ENCODE assay signal across 12 mouse cellular contexts in the genomic region with DNA sequence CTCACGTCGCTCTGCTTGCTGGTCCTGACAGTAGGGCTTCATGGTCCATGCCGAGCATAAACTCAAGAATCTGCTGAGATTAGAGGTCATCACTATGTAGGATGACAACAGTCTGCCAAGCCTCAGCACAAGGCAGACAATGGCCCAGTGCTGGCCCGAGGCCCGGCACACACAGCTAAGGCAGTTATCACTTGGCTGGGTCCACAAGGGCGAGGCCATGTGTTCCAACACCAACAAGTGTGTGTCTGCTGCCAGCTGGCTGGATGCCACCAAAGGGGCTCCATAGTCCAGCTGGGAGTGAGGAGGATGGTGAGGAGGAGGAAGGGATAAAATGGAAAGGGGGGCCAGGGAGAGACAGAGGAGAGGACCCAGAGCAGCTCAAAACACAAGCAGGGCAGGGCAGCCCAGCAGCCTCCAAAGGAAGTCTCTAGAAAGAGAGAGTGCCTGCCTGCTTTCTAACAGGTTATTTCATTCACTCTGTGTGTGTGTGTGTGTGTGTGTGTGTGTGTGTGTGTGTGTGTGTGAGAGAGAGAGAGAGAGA. TPM values are rescaled to one million over a fixed set of nuclear protein-coding genes. Genes with fewer than 3 reads are reported as not detected.
DNase-seq lines count a peak whose midpoint lies in the region; ATAC-seq and TF ChIP-seq lines count a peak whose summit lies in the region.
"Had no signal": no experiment of that assay in that cellular context is flagged by ENCODE, and none has a peak within 500 bp of the region (broad histone marks: within the 10 kb centered on the region; RNA-seq: fewer than 3 reads in every experiment).

No protein-coding gene starts in this region.

- TF ChIP-seq CTCF in layer of hippocampus, adult 2 months (conservative IDR thresholded peaks at IDR 0.05) = no peak

- no peaks in the 10 kb centered on the region for H3K36me3 ChIP-seq in forebrain, embryonic 14.5 days (ENCODE audit: control insufficient read depth, insufficient read depth, low read length)
- no peaks in the 10 kb centered on the region for H3K36me3 ChIP-seq in forebrain, embryonic 12.5 days (replicated peaks)
- no peaks in the 10 kb centered on the region for H3K36me3 ChIP-seq in midbrain, embryonic 16.5 days (ENCODE audit: control insufficient read depth, insufficient read depth, low read length)
- no peaks in the 10 kb centered on the region for H3K36me3 ChIP-seq in midbrain, embryonic 15.5 days (replicated peaks)
- no peaks in the 10 kb centered on the region for H3K36me3 ChIP-seq in heart, embryonic 16.5 days (ENCODE audit: control insufficient read depth, insufficient read depth)
- H3K36me3 ChIP-seq in stomach, embryonic 14.5 days (ENCODE audit: control insufficient read depth, insufficient read depth, low read length) = no peaks in the 10 kb centered on the region
- H3K36me3 ChIP-seq: limb, embryonic 12.5 days had no signal

- no peak overlapping the region for H3K9ac ChIP-seq in forebrain, embryonic 14.5 days (ENCODE audit: low read length)
- no peak overlapping the region for H3K9ac ChIP-seq in forebrain, embryonic 12.5 days
- no peak overlapping the region for H3K9ac ChIP-seq in midbrain, embryonic 16.5 days (ENCODE audit: low read depth, low read length)
- H3K9ac ChIP-seq in midbrain, embryonic 15.5 days = no peak overlapping the region
- H3K9ac ChIP-seq in heart, embryonic 16.5 days (ENCODE audit: low read length) = no peak overlapping the region
- no peak overlapping the region for H3K9ac ChIP-seq in stomach, embryonic 14.5 days (replicated peaks; ENCODE audit: low read depth, low read length)
- H3K9ac ChIP-seq: limb, embryonic 12.5 days had no signal

- 42% methylated on average over 6 of the region's 6 CpGs for WGBS in forebrain, embryonic 14.5 days
- 79% methylated on average over 6 of the region's 6 CpGs for WGBS in forebrain, embryonic 12.5 days
- 67% methylated on average over 6 of the region's 6 CpGs for WGBS in midbrain, embryonic 16.5 days
- WGBS in midbrain, embryonic 15.5 days = 69% methylated on average over 6 of the region's 6 CpGs
- WGBS in heart, embryonic 16.5 days = 35% methylated on average over 6 of the region's 6 CpGs
- 64% methylated on average over 6 of the region's 6 CpGs for WGBS in stomach, embryonic 14.5 days

- H3K27ac ChIP-seq in forebrain, embryonic 14.5 days (ENCODE audit: low read depth, low read length) = no peak overlapping the region
- no peak overlapping the region for H3K27ac ChIP-seq in forebrain, embryonic 12.5 days
- no peak overlapping the region for H3K27ac ChIP-seq in midbrain, embryonic 16.5 days (ENCODE audit: low read length)
- no peak overlapping the region for H3K27ac ChIP-seq in midbrain, embryonic 15.5 days
- H3K27ac ChIP-seq in heart, embryonic 16.5 days (ENCODE audit: low read length) = no peak overlapping the region
- H3K27ac ChIP-seq in stomach, embryonic 14.5 days (ENCODE audit: low read length) = no peak overlapping the region
- H3K27ac ChIP-seq in layer of hippocampus, adult 2 months = no peak overlapping the region
- H3K27ac ChIP-seq: limb, embryonic 12.5 days had no signal

- H3K4me1 ChIP-seq in forebrain, embryonic 14.5 days (ENCODE audit: control insufficient read depth, insufficient read depth, low read length) = peaks cover 6% of the 10 kb centered on the region; the same call in 1 of the 2 replicates
- H3K4me1 ChIP-seq in forebrain, embryonic 12.5 days = peaks cover 8% of the 10 kb centered on the region
- peaks cover 7% of the 10 kb centered on the region for H3K4me1 ChIP-seq in midbrain, embryonic 16.5 days (ENCODE audit: control insufficient read depth, insufficient read depth, low read length)
- peaks cover 11% of the 10 kb centered on the region; the same call in 1 of the 2 replicates for H3K4me1 ChIP-seq in midbrain, embryonic 15.5 days
- peaks cover 6% of the 10 kb centered on the region; the same call in 1 of the 2 replicates for H3K4me1 ChIP-seq in heart, embryonic 16.5 days (ENCODE audit: control insufficient read depth, insufficient read depth, low read length)
- H3K4me1 ChIP-seq in stomach, embryonic 14.5 days (ENCODE audit: control insufficient read depth, insufficient read depth, low read length) = no peaks in the 10 kb centered on the region
- H3K4me1 ChIP-seq: limb, embryonic 12.5 days had no signal

- no peak overlapping the region for H3K4me3 ChIP-seq in forebrain, embryonic 14.5 days (ENCODE audit: low read depth, low read length)
- H3K4me3 ChIP-seq in forebrain, embryonic 12.5 days (replicated peaks) = no peak overlapping the region
- no peak overlapping the region for H3K4me3 ChIP-seq in midbrain, embryonic 16.5 days (ENCODE audit: low read depth, low read length)
- no peak overlapping the region for H3K4me3 ChIP-seq in midbrain, embryonic 15.5 days
- no peak overlapping the region for H3K4me3 ChIP-seq in heart, embryonic 16.5 days (ENCODE audit: low read length)
- no peak overlapping the region for H3K4me3 ChIP-seq in stomach, embryonic 14.5 days (ENCODE audit: low read depth, low read length)
- no peak overlapping the region for H3K4me3 ChIP-seq in layer of hippocampus, adult 2 months
- H3K4me3 ChIP-seq: limb, embryonic 12.5 days; myocyte had no signal

- peak; percentile 81 for ATAC-seq in forebrain, embryonic 14.5 days
- ATAC-seq in forebrain, embryonic 12.5 days (ENCODE audit: low FRiP score) = no peak
- ATAC-seq in midbrain, embryonic 16.5 days = peak; percentile 39; the same call in 1 of the 2 replicates
- no peak for ATAC-seq in midbrain, embryonic 15.5 days (replicated peaks)
- peak; percentile 96 for ATAC-seq in heart, embryonic 16.5 days (replicated peaks; ENCODE audit: extremely low read depth, insufficient read depth, low FRiP score)
- 0 out of 2 replicates have a peak, but pooled peaks have one; percentile 14 for ATAC-seq in stomach, embryonic 14.5 days (ENCODE audit: insufficient number of reproducible peaks, insufficient read depth, low FRiP score, low read depth)
- ATAC-seq in inflammation-experienced regulatory T-cells, adult 6 months = no peak

- H3K9me3 ChIP-seq in forebrain, embryonic 14.5 days (replicated peaks; ENCODE audit: control insufficient read depth, low read length) = no peaks in the 10 kb centered on the region
- H3K9me3 ChIP-seq in forebrain, embryonic 12.5 days = no peaks in the 10 kb centered on the region
- no peaks in the 10 kb centered on the region for H3K9me3 ChIP-seq in midbrain, embryonic 16.5 days (replicated peaks; ENCODE audit: control insufficient read depth, low read length, poor library complexity, severe bottlenecking)
- H3K9me3 ChIP-seq in midbrain, embryonic 15.5 days = no peaks in the 10 kb centered on the region
- H3K9me3 ChIP-seq in heart, embryonic 16.5 days (replicated peaks; ENCODE audit: control insufficient read depth, low read length) = no peaks in the 10 kb centered on the region
- H3K9me3 ChIP-seq in stomach, embryonic 14.5 days (ENCODE audit: control insufficient read depth, low read depth, low read length) = no peaks in the 10 kb centered on the region
- H3K9me3 ChIP-seq: limb, embryonic 12.5 days had no signal

- no peak overlapping the region for H3K4me2 ChIP-seq in forebrain, embryonic 14.5 days (ENCODE audit: low read length)
- no peak overlapping the region for H3K4me2 ChIP-seq in forebrain, embryonic 12.5 days
- H3K4me2 ChIP-seq in midbrain, embryonic 16.5 days (ENCODE audit: low read length) = no peak overlapping the region
- no peak overlapping the region for H3K4me2 ChIP-seq in midbrain, embryonic 15.5 days
- no peak overlapping the region for H3K4me2 ChIP-seq in heart, embryonic 16.5 days (ENCODE audit: low read depth, low read length)
- H3K4me2 ChIP-seq in stomach, embryonic 14.5 days (replicated peaks; ENCODE audit: low read depth, low read length) = no peak overlapping the region
- H3K4me2 ChIP-seq: limb, embryonic 12.5 days had no signal

- peak; percentile 85 for DNase-seq in forebrain, embryonic 14.5 days (ENCODE audit: low spot score)
- no peak for DNase-seq in layer of hippocampus, adult 2 months (ENCODE audit: low spot score in 2 of 2)
- DNase-seq: kidney, adult 2 months; thymus, adult 18-20 months had no signal

- H3K27me3 ChIP-seq in forebrain, embryonic 14.5 days (replicated peaks; ENCODE audit: control insufficient read depth, insufficient read depth, low read length) = no peaks in the 10 kb centered on the region
- H3K27me3 ChIP-seq in forebrain, embryonic 12.5 days = no peaks in the 10 kb centered on the region; the same call in 1 of the 2 replicates
- no peaks in the 10 kb centered on the region for H3K27me3 ChIP-seq in midbrain, embryonic 16.5 days (ENCODE audit: control insufficient read depth, insufficient read depth, low read depth, low read length)
- no peaks in the 10 kb centered on the region for H3K27me3 ChIP-seq in midbrain, embryonic 15.5 days (replicated peaks)
- peaks cover 2% of the 10 kb centered on the region for H3K27me3 ChIP-seq in heart, embryonic 16.5 days (ENCODE audit: control insufficient read depth, insufficient read depth, low read length)
- no peaks in the 10 kb centered on the region for H3K27me3 ChIP-seq in stomach, embryonic 14.5 days (ENCODE audit: control insufficient read depth, insufficient read depth, low read length)
- H3K27me3 ChIP-seq: limb, embryonic 12.5 days had no signal

RNA-seq across cellular contexts. Expression of gene Rimbp2, which starts 17.9 kb away (rescaled TPM):
- polyA plus RNA-seq in forebrain, embryonic 14.5 days (2014; fragmentation: Nextera tagmentation; extraction: Ambion mirVana) = 2.2 and 3.4 TPM in 2 replicates
- 1.00 and 1.3 TPM in 2 replicates for polyA plus RNA-seq in forebrain, embryonic 12.5 days (2016; fragmentation: Nextera tagmentation; extraction: Ambion mirVana)
- polyA plus RNA-seq in midbrain, embryonic 16.5 days (2015; fragmentation: Nextera tagmentation; extraction: Ambion mirVana) = 6.2 and 6.8 TPM in 2 replicates
- 6.2 and 6.8 TPM in 2 replicates for polyA plus RNA-seq in midbrain, embryonic 15.5 days (2015; fragmentation: Nextera tagmentation; extraction: Ambion mirVana)
- 0.14 and 0.22 TPM in 2 replicates for polyA plus RNA-seq in heart, embryonic 16.5 days (2015; fragmentation: Nextera tagmentation; extraction: Ambion mirVana)
- 0.31 and 0.49 TPM in 2 replicates for polyA plus RNA-seq in stomach, embryonic 14.5 days (2014; fragmentation: Nextera tagmentation; extraction: Ambion mirVana)
- 100 to 1,000 TPM; 126 to 139 TPM for total RNA-seq in layer of hippocampus, adult 2 months (2021)
- not detected for polyA plus RNA-seq in inflammation-experienced regulatory T-cells, adult 6 months (2017; shearing (Covaris generic))
- polyA plus RNA-seq: myocyte had no signal

Comparison
In these comparisons a context has a peak if more than half of its experiments do, and no peak if none do; other contexts are left out.
1. ATAC-seq: peak in forebrain, embryonic 14.5 days (single experiment), midbrain, embryonic 16.5 days (single experiment), heart, embryonic 16.5 days (single experiment) and stomach, embryonic 14.5 days (single experiment); none in forebrain, embryonic 12.5 days (single experiment), midbrain, embryonic 15.5 days (single experiment) and inflammation-experienced regulatory T-cells, adult 6 months (single experiment).